Mouse (Mus musculus): ENCODE results near the gene Fhl5.
"Not testable (repeated sequence)": the region's sequence is repeated elsewhere in the genome, so short reads cannot be mapped to it uniquely, and the experiment has no call there.

GRCm38 (mm10) chr4:25285002-25285401, 42.3 kb upstream of the Fhl5 start:
- not testable (repeated sequence) for TF ChIP-seq POLR2A, CTCF (IDR thresholded peaks at IDR 0.05; ENCODE audit: insufficient read depth, low read depth, low read length)
